Mouse (Mus musculus): ENCODE results near the gene Mfap5.

Gene Mfap5

GRCm38 (mm10) chr6:122545289-122545882 is 39.7 kb downstream of the Mfap5 start:
- Histone ChIP-seq H3K9me3 (ENCODE audit: low read length) (no peaks in the 10 kb centered on the region), H3K36me3 (ENCODE audit: insufficient read depth, low read length) (no peaks in the 10 kb centered on the region), H3K27me3 (ENCODE audit: insufficient read depth, low read length) (no peaks in the 10 kb centered on the region), H3K4me3 (replicated peaks; ENCODE audit: low read length) (no peak overlapping the region), H3K4me1 (replicated peaks; ENCODE audit: low read depth, low read length) (peaks cover 4% of the 10 kb centered on the region; the same call in 1 of the 2 replicates)
- TF ChIP-seq POU5F1 (IDR thresholded peaks at IDR 0.05; ENCODE audit: borderline replicate concordance, low read length) (no peak), CTCF (conservative IDR thresholded peaks at IDR 0.05; ENCODE audit: low read length) (no peak)

GRCm38 (mm10) chr6:122545948-122546347 is 40.3 kb downstream of the Mfap5 start:
- H3K4me1 ChIP-seq (replicated peaks; ENCODE audit: low read depth, low read length): peaks cover 4% of the 10 kb centered on the region; the same call in 1 of the 2 replicates
- no peaks in the 10 kb centered on the region for H3K36me3 ChIP-seq (ENCODE audit: insufficient read depth, low read length)
- no peak overlapping the region for H3K4me3 ChIP-seq (replicated peaks; ENCODE audit: low read length)
- no peaks in the 10 kb centered on the region for H3K27me3 ChIP-seq (ENCODE audit: insufficient read depth, low read length)
- no peak for TF ChIP-seq NANOG (IDR thresholded peaks at IDR 0.05; ENCODE audit: borderline replicate concordance, low read length)
- TF ChIP-seq POU5F1 (IDR thresholded peaks at IDR 0.05; ENCODE audit: borderline replicate concordance, low read length): no peak
- no peak for TF ChIP-seq CTCF (conservative IDR thresholded peaks at IDR 0.05; ENCODE audit: low read length)
- no peaks in the 10 kb centered on the region for H3K9me3 ChIP-seq (ENCODE audit: low read length)

- TF ChIP-seq CTCF (conservative IDR thresholded peaks at IDR 0.05; ENCODE audit: low read length): no peak
- no peak for TF ChIP-seq NANOG (IDR thresholded peaks at IDR 0.05; ENCODE audit: borderline replicate concordance, low read length)
- no peak for TF ChIP-seq POU5F1 (IDR thresholded peaks at IDR 0.05; ENCODE audit: borderline replicate concordance, low read length)
- Histone ChIP-seq H3K27me3 (ENCODE audit: insufficient read depth, low read length) (peaks cover 17% of the 10 kb centered on the region), H3K4me3 (replicated peaks; ENCODE audit: low read length) (no peak within 1 kb of the TSS), H3K9me3 (ENCODE audit: low read length) (no peaks in the 10 kb centered on the region), H3K36me3 (ENCODE audit: insufficient read depth, low read length) (no peaks in the 10 kb centered on the region), H3K4me1 (replicated peaks; ENCODE audit: low read depth, low read length) (peaks cover 4% of the 10 kb centered on the region; the same call in 1 of the 2 replicates)
These were observed 48.0 kb downstream of the Mfap5 start, which contains the start of gene Aicda for GRCm38 (mm10) chr6:122553606-122554005. Gene Aicda, plus strand, starts transcription at chr6:122553801.

- H3K27me3 ChIP-seq (ENCODE audit: insufficient read depth, low read length): peaks cover 17% of the 10 kb centered on the region
- peaks cover 4% of the 10 kb centered on the region; the same call in 1 of the 2 replicates for H3K4me1 ChIP-seq (replicated peaks; ENCODE audit: low read depth, low read length)
- H3K9me3 ChIP-seq (ENCODE audit: low read length): no peaks in the 10 kb centered on the region
- H3K4me3 ChIP-seq (replicated peaks; ENCODE audit: low read length): no peak overlapping the region
- no peaks in the 10 kb centered on the region for H3K36me3 ChIP-seq (ENCODE audit: insufficient read depth, low read length)
- no peak for TF ChIP-seq NANOG (IDR thresholded peaks at IDR 0.05; ENCODE audit: borderline replicate concordance, low read length)
- no peak for TF ChIP-seq POU5F1 (IDR thresholded peaks at IDR 0.05; ENCODE audit: borderline replicate concordance, low read length)
- no peak for TF ChIP-seq CTCF (conservative IDR thresholded peaks at IDR 0.05; ENCODE audit: low read length)
These were observed 48.5 kb downstream of the Mfap5 start for GRCm38 (mm10) chr6:122554102-122554501.

- no peaks in the 10 kb centered on the region for H3K36me3 ChIP-seq (ENCODE audit: insufficient read depth, low read length)
- H3K4me3 ChIP-seq (replicated peaks; ENCODE audit: low read length): no peak overlapping the region
- H3K4me1 ChIP-seq (replicated peaks; ENCODE audit: low read depth, low read length): peaks cover 4% of the 10 kb centered on the region; the same call in 1 of the 2 replicates
- H3K27me3 ChIP-seq (ENCODE audit: insufficient read depth, low read length): peaks cover 17% of the 10 kb centered on the region
- TF ChIP-seq POU5F1 (IDR thresholded peaks at IDR 0.05; ENCODE audit: borderline replicate concordance, low read length) (no peak), CTCF (conservative IDR thresholded peaks at IDR 0.05; ENCODE audit: low read length) (no peak), NANOG (IDR thresholded peaks at IDR 0.05; ENCODE audit: borderline replicate concordance, low read length) (no peak)
- H3K9me3 ChIP-seq (ENCODE audit: low read length): no peaks in the 10 kb centered on the region
These were observed 49.6 kb downstream of the Mfap5 start for GRCm38 (mm10) chr6:122555266-122555665.

GRCm38 (mm10) chr6:122556959-122557561 is 51.4 kb downstream of the Mfap5 start:
- TF ChIP-seq NANOG (IDR thresholded peaks at IDR 0.05; ENCODE audit: borderline replicate concordance, low read length): no peak
- peak; percentile 58 for TF ChIP-seq CTCF (conservative IDR thresholded peaks at IDR 0.05; ENCODE audit: low read length)
- TF ChIP-seq POU5F1 (IDR thresholded peaks at IDR 0.05; ENCODE audit: borderline replicate concordance, low read length): no peak
- H3K4me1 ChIP-seq (replicated peaks; ENCODE audit: low read depth, low read length): peaks cover 13% of the 10 kb centered on the region
- H3K9me3 ChIP-seq (ENCODE audit: low read length): no peaks in the 10 kb centered on the region
- H3K27me3 ChIP-seq (ENCODE audit: insufficient read depth, low read length): peaks cover 27% of the 10 kb centered on the region
- H3K36me3 ChIP-seq (ENCODE audit: insufficient read depth, low read length): no peaks in the 10 kb centered on the region
- H3K4me3 ChIP-seq (replicated peaks; ENCODE audit: low read length): no peak overlapping the region

- no peak for TF ChIP-seq NANOG (IDR thresholded peaks at IDR 0.05; ENCODE audit: borderline replicate concordance, low read length)
- peak; percentile 84 for TF ChIP-seq CTCF (conservative IDR thresholded peaks at IDR 0.05; ENCODE audit: low read length)
- TF ChIP-seq POU5F1 (IDR thresholded peaks at IDR 0.05; ENCODE audit: borderline replicate concordance, low read length): no peak
- H3K4me1 ChIP-seq (replicated peaks; ENCODE audit: low read depth, low read length): peaks cover 9% of the 10 kb centered on the region
- H3K9me3 ChIP-seq (ENCODE audit: low read length): no peaks in the 10 kb centered on the region
- no peak overlapping the region for H3K4me3 ChIP-seq (replicated peaks; ENCODE audit: low read length)
- H3K36me3 ChIP-seq (ENCODE audit: insufficient read depth, low read length): no peaks in the 10 kb centered on the region
- peaks cover 31% of the 10 kb centered on the region for H3K27me3 ChIP-seq (ENCODE audit: insufficient read depth, low read length)
These were observed 54.8 kb downstream of the Mfap5 start for GRCm38 (mm10) chr6:122560427-122560826.

- Histone ChIP-seq H3K9me3 (ENCODE audit: low read length) (no peaks in the 10 kb centered on the region), H3K4me3 (replicated peaks; ENCODE audit: low read length) (peak overlapping the region; percentile 35), H3K4me1 (replicated peaks; ENCODE audit: low read depth, low read length) (peaks cover 9% of the 10 kb centered on the region), H3K27me3 (ENCODE audit: insufficient read depth, low read length) (peaks cover 26% of the 10 kb centered on the region), H3K36me3 (ENCODE audit: insufficient read depth, low read length) (no peaks in the 10 kb centered on the region)
- TF ChIP-seq POU5F1 (IDR thresholded peaks at IDR 0.05; ENCODE audit: borderline replicate concordance, low read length) (no peak), NANOG (IDR thresholded peaks at IDR 0.05; ENCODE audit: borderline replicate concordance, low read length) (no peak), CTCF (conservative IDR thresholded peaks at IDR 0.05; ENCODE audit: low read length) (no peak)
These were observed 55.4 kb downstream of the Mfap5 start for GRCm38 (mm10) chr6:122561005-122561404.
